In the genomic region with DNA sequence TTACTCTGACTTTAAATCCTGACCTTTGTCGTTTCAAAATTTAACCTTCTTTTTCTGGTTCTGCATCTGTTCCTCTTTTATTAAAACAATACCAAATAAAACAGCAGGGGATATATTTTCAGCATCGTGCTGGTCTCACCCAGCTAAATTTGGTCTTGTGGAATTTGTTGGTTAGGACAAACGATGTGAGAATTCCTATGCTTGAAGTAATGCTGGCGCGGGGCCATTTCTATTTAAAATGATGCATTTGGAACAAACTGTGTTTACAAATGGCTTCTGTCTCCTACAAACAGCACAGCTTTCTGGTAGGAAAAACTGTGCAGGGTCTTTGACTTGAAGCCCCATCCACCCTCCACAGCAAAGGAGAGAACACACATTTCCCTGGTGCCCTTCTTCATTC, we compare ENCODE assay signal across 12 mouse cellular contexts.
DNase-seq lines count a peak whose midpoint lies in the region; ATAC-seq and TF ChIP-seq lines count a peak whose summit lies in the region.
"Had no signal": no experiment of that assay in that cellular context is flagged by ENCODE, and none has a peak within 500 bp of the region (broad histone marks: within the 10 kb centered on the region; RNA-seq: fewer than 3 reads in every experiment).

No protein-coding gene starts in this region.

- TF ChIP-seq POLR2A in lung, adult 2 months (IDR thresholded peaks at IDR 0.05; ENCODE audit: borderline replicate concordance, extremely low read depth, low read depth, low read length) = no peak

- H3K27me3 ChIP-seq in heart, embryonic 10.5 days (ENCODE audit: insufficient read depth, poor library complexity, severe bottlenecking) = no peaks in the 10 kb centered on the region
- no peaks in the 10 kb centered on the region for H3K27me3 ChIP-seq in lung, embryonic 14.5 days (ENCODE audit: insufficient read depth, low read length)
- H3K27me3 ChIP-seq in stomach, embryonic 15.5 days (replicated peaks) = no peaks in the 10 kb centered on the region
- H3K27me3 ChIP-seq: hindbrain, embryonic 13.5 days had no signal

- peaks cover 3% of the 10 kb centered on the region; the same call in 1 of the 2 replicates for H3K4me1 ChIP-seq in heart, embryonic 10.5 days
- H3K4me1 ChIP-seq in lung, embryonic 14.5 days (ENCODE audit: insufficient read depth) = no peaks in the 10 kb centered on the region
- H3K4me1 ChIP-seq in lung, adult 2 months (ENCODE audit: control insufficient read depth, insufficient read depth, low read length) = no peaks in the 10 kb centered on the region
- H3K4me1 ChIP-seq in stomach, embryonic 15.5 days = no peaks in the 10 kb centered on the region

- no peak overlapping the region for H3K4me2 ChIP-seq in lung, embryonic 14.5 days
- no peak overlapping the region for H3K4me2 ChIP-seq in stomach, embryonic 15.5 days
- H3K4me2 ChIP-seq: hindbrain, embryonic 13.5 days had no signal

- no peak for TF ChIP-seq CTCF in lung, embryonic 14.5 days (IDR thresholded peaks at IDR 0.05; ENCODE audit: low read depth)
- TF ChIP-seq CTCF in lung, adult 2 months (IDR thresholded peaks at IDR 0.05; ENCODE audit: insufficient read depth, low read length) = no peak

- 0 out of 2 replicates have a peak, but pooled peaks cover 2% of the 10 kb centered on the region for H3K9me3 ChIP-seq in heart, embryonic 10.5 days
- H3K9me3 ChIP-seq in lung, embryonic 14.5 days (ENCODE audit: low read depth, low read length) = no peaks in the 10 kb centered on the region
- H3K9me3 ChIP-seq in stomach, embryonic 15.5 days = no peaks in the 10 kb centered on the region

- H3K36me3 ChIP-seq in heart, embryonic 10.5 days = no peaks in the 10 kb centered on the region
- no peaks in the 10 kb centered on the region for H3K36me3 ChIP-seq in lung, embryonic 14.5 days (ENCODE audit: insufficient read depth)
- no peaks in the 10 kb centered on the region for H3K36me3 ChIP-seq in stomach, embryonic 15.5 days
- H3K36me3 ChIP-seq: hindbrain, embryonic 13.5 days had no signal

- no peak overlapping the region for H3K4me3 ChIP-seq in heart, embryonic 10.5 days
- no peak overlapping the region for H3K4me3 ChIP-seq in lung, embryonic 14.5 days (ENCODE audit: low read depth, low read length)
- H3K4me3 ChIP-seq in lung, adult 2 months (replicated peaks; ENCODE audit: extremely low read depth, low read depth, low read length) = no peak overlapping the region
- no peak overlapping the region for H3K4me3 ChIP-seq in stomach, embryonic 15.5 days (replicated peaks)
- H3K4me3 ChIP-seq: hindbrain, embryonic 13.5 days had no signal

- WGBS in heart, embryonic 10.5 days = 84% methylated on average over 5 of the region's 5 CpGs
- 45% methylated on average over 5 of the region's 5 CpGs for WGBS in lung, embryonic 14.5 days
- 56% methylated on average over 5 of the region's 5 CpGs for WGBS in lung, adult 2 months
- 63% methylated on average over 5 of the region's 5 CpGs for WGBS in stomach, embryonic 15.5 days

- peak; percentile 25 to 37 for DNase-seq in heart, adult 18-20 months
- DNase-seq in heart, embryonic 10.5 days (ENCODE audit: low spot score) = no peak
- peak; percentile 98 for DNase-seq in lung, embryonic 14.5 days
- no peak for DNase-seq in lung, adult 2 months
- peak; percentile 62 for DNase-seq in heart, postnatal 4 days
- DNase-seq in MN1 (ENCODE audit: low spot score) = no peak
- no peak for DNase-seq in thymus, postnatal 14 days
- DNase-seq: embryo, embryonic 11 days had no signal

- peak; percentile 71 for ATAC-seq in lung, embryonic 14.5 days (ENCODE audit: insufficient read depth)
- no peak for ATAC-seq in stomach, embryonic 15.5 days (ENCODE audit: insufficient read depth, low FRiP score, low read depth)
- ATAC-seq: CD4-positive, CD25-positive, alpha-beta regulatory T cell, adult 4 months had no signal

- H3K9ac ChIP-seq in lung, embryonic 14.5 days = no peak overlapping the region
- no peak overlapping the region for H3K9ac ChIP-seq in stomach, embryonic 15.5 days
- H3K9ac ChIP-seq: hindbrain, embryonic 13.5 days had no signal

- no peak overlapping the region for H3K27ac ChIP-seq in heart, embryonic 10.5 days
- peak overlapping the region; percentile 65 for H3K27ac ChIP-seq in lung, embryonic 14.5 days (ENCODE audit: low read depth)
- peak overlapping the region; percentile 0; the same call in 1 of the 2 replicates for H3K27ac ChIP-seq in stomach, embryonic 15.5 days
- H3K27ac ChIP-seq: hindbrain, embryonic 13.5 days; macrophage had no signal

Comparison
In these comparisons a context has a peak if more than half of its experiments do, and no peak if none do; other contexts are left out.
1. DNase-seq: peak in heart, adult 18-20 months (2 of 2), lung, embryonic 14.5 days (single experiment) and heart, postnatal 4 days (single experiment); none in heart, embryonic 10.5 days (single experiment), lung, adult 2 months (single experiment), MN1 (single experiment) and thymus, postnatal 14 days (single experiment).